Mouse (Mus musculus): Measurements from ENCODE around the gene Coro2a.

DNA sequence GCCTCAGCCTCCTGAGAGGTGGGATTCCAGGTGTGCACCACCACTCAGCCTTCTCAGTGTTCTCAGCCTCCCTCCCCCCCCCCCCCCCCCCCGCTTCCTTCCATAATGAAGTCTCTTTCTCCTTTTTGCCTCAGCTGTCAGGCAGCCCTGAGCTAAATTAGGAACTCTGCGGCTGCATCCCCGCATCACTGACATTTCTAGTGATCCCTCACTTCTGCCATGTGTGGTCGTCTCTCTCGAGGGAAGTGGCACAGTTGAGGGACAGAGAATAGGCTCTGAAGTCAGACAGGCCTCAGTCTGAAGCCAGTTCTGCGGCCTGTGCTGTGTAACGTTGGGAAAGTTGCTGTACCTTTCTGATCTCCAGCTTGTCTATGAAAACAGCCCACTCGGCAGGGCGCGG, 52.0 kb downstream of the Coro2a start:
- TF ChIP-seq POLR2A (IDR thresholded peaks at IDR 0.05; ENCODE audit: low read depth, low read length) (no peak), CTCF (conservative IDR thresholded peaks at IDR 0.05; ENCODE audit: insufficient read depth, insufficient read length, low read depth, low read length) (no peak)
